Mouse (Mus musculus) heart, postnatal 25 days (tissue): ENCODE measurements around the gene Rcor1. TPM values are rescaled to one million over a fixed set of nuclear protein-coding genes. Genes with fewer than 3 reads are reported as not detected.
"Not testable (repeated sequence)": the region's sequence is repeated elsewhere in the genome, so short reads cannot be mapped to it uniquely, and the experiment has no call there.

Source experiments
- DNase-seq: peaks from one replicate; pipeline ENCODE4 v3.0.0; 2022; ENCODE audit warnings: low spot score
- intact Hi-C: fragments of 180-260 bp; cut with DNase I; formaldehyde crosslinking; loops from one replicate; pipeline ENCODE4 v1.15.1; 2025
- total RNA-seq, 2 experiments: library from RNA; stranded (reverse); gene quantifications; 2 replicates each; pipeline ENCODE4 v1.2.3; 2021

Gene Rcor1
- total RNA-seq, 2 experiments from 2014 or later, result 14.8 to 17.4 TPM

- intact Hi-C loops, result no loop called here
- no peak for DNase-seq
Measured at GRCm38 (mm10) chr12:111050256-111050655, 11.1 kb downstream of the Rcor1 start.

- DNase-seq, result no peak
- intact Hi-C loops, result no loop called here
Measured at GRCm38 (mm10) chr12:111063361-111063760, 24.2 kb downstream of the Rcor1 start.

- intact Hi-C loops, result no loop called here
- no peak for DNase-seq
Measured at GRCm38 (mm10) chr12:111064220-111064619, 25.1 kb downstream of the Rcor1 start.

GRCm38 (mm10) chr12:111065330-111065729 is 26.2 kb downstream of the Rcor1 start:
- DNase-seq, result no peak
- intact Hi-C loops, result no loop called here

- intact Hi-C loops, result no loop called here
- no peak for DNase-seq
Measured at GRCm38 (mm10) chr12:111067816-111068215, 28.7 kb downstream of the Rcor1 start.

- DNase-seq, intact Hi-C loops: not testable (repeated sequence)
Measured at GRCm38 (mm10) chr12:111069299-111069698, 30.1 kb downstream of the Rcor1 start.

GRCm38 (mm10) chr12:111071009-111071408 is 31.9 kb downstream of the Rcor1 start:
- DNase-seq, result no peak
- intact Hi-C loops, result no loop called here

- DNase-seq, result no peak
- intact Hi-C loops, result no loop called here
Measured at GRCm38 (mm10) chr12:111071477-111072152, 32.5 kb downstream of the Rcor1 start.

GRCm38 (mm10) chr12:111076385-111076965 is 37.3 kb downstream of the Rcor1 start:
- DNase-seq, result no peak
- intact Hi-C loops, result no loop called here

- intact Hi-C loops, result loop anchor here (5.0 kb wide), 1 partner anchor 162 kb away; no protein-coding TSS in a partner anchor
- no peak for DNase-seq
Measured at GRCm38 (mm10) chr12:111085579-111085978, 46.4 kb downstream of the Rcor1 start.

GRCm38 (mm10) chr12:111087066-111087465 is 47.9 kb downstream of the Rcor1 start:
- intact Hi-C loops, result loop anchor here (5.0 kb wide), 1 partner anchor 160 kb away; no protein-coding TSS in a partner anchor
- no peak for DNase-seq

GRCm38 (mm10) chr12:111088186-111088585 is 49.0 kb downstream of the Rcor1 start:
- intact Hi-C loops, result loop anchor here (5.0 kb wide), 1 partner anchor 159 kb away; no protein-coding TSS in a partner anchor
- DNase-seq, result no peak

- no peak for DNase-seq
- intact Hi-C loops, result loop anchor here (5.0 kb wide), 1 partner anchor 159 kb away; no protein-coding TSS in a partner anchor
Measured at GRCm38 (mm10) chr12:111088731-111089141, 49.6 kb downstream of the Rcor1 start.

GRCm38 (mm10) chr12:111089145-111089544 is 50.0 kb downstream of the Rcor1 start:
- intact Hi-C loops, result loop anchor here (5.0 kb wide), 1 partner anchor 158 kb away; no protein-coding TSS in a partner anchor
- no peak for DNase-seq

GRCm38 (mm10) chr12:111090801-111091200 is 51.6 kb downstream of the Rcor1 start:
- DNase-seq, result no peak
- intact Hi-C loops, result no loop called here

- intact Hi-C loops, result no loop called here
- DNase-seq, result no peak
Measured at GRCm38 (mm10) chr12:111091981-111092380, 52.8 kb downstream of the Rcor1 start.

- intact Hi-C loops, result no loop called here
- no peak for DNase-seq
Measured at GRCm38 (mm10) chr12:111094073-111094472, 54.9 kb downstream of the Rcor1 start.

GRCm38 (mm10) chr12:111095086-111095485 is 55.9 kb downstream of the Rcor1 start:
- DNase-seq, result no peak
- intact Hi-C loops, result no loop called here

- intact Hi-C loops, result no loop called here
- no peak for DNase-seq
Measured at GRCm38 (mm10) chr12:111096249-111096648, 57.1 kb downstream of the Rcor1 start.

- intact Hi-C loops, result no loop called here
- no peak for DNase-seq
Measured at GRCm38 (mm10) chr12:111097036-111097435, 57.9 kb downstream of the Rcor1 start.

GRCm38 (mm10) chr12:111111176-111111575 is 72.0 kb downstream of the Rcor1 start:
- intact Hi-C loops, result no loop called here
- no peak for DNase-seq
